Mouse (Mus musculus): ENCODE results near the gene Zc3hc1. TPM values are rescaled to one million over a fixed set of nuclear protein-coding genes. Genes with fewer than 3 reads are reported as not detected.

Zc3hc1 gene
- polyA plus RNA-seq, 1 experiment: 29.0 TPM

- TF ChIP-seq POLR2A (IDR thresholded peaks at IDR 0.05; ENCODE audit: low read depth, low read length) (no peak), CTCF (IDR thresholded peaks at IDR 0.05; ENCODE audit: borderline replicate concordance, insufficient read depth, low read length) (no peak)
- no peaks in the 10 kb centered on the region for H3K4me1 ChIP-seq (ENCODE audit: control insufficient read depth, insufficient read depth, low read length)
- H3K27ac ChIP-seq (ENCODE audit: insufficient read depth, low read length): no peak overlapping the region
- H3K4me3 ChIP-seq (ENCODE audit: insufficient read depth, low read length): no peak overlapping the region
Measured at GRCm38 (mm10) chr6:30332262-30332661, 58.6 kb downstream of the Zc3hc1 start.

GRCm38 (mm10) chr6:30330706-30331105 lies 60.1 kb downstream of the Zc3hc1 start:
- no peak overlapping the region for H3K4me3 ChIP-seq (ENCODE audit: insufficient read depth, low read length)
- H3K27ac ChIP-seq (ENCODE audit: insufficient read depth, low read length): no peak overlapping the region
- no peak for TF ChIP-seq CTCF (IDR thresholded peaks at IDR 0.05; ENCODE audit: borderline replicate concordance, insufficient read depth, low read length)
- no peaks in the 10 kb centered on the region for H3K4me1 ChIP-seq (ENCODE audit: control insufficient read depth, insufficient read depth, low read length)

GRCm38 (mm10) chr6:30325932-30326501 lies 64.8 kb downstream of the Zc3hc1 start:
- Histone ChIP-seq H3K4me3 (ENCODE audit: insufficient read depth, low read length) (no peak overlapping the region), H3K4me1 (ENCODE audit: control insufficient read depth, insufficient read depth, low read length) (no peaks in the 10 kb centered on the region), H3K27ac (ENCODE audit: insufficient read depth, low read length) (no peak overlapping the region)
- TF ChIP-seq CTCF (IDR thresholded peaks at IDR 0.05; ENCODE audit: borderline replicate concordance, insufficient read depth, low read length): no peak
- TF ChIP-seq POLR2A (IDR thresholded peaks at IDR 0.05; ENCODE audit: low read depth, low read length): no peak

GRCm38 (mm10) chr6:30321002-30321401 lies 69.8 kb downstream of the Zc3hc1 start:
- Histone ChIP-seq H3K4me1 (ENCODE audit: control insufficient read depth, insufficient read depth, low read length) (no peaks in the 10 kb centered on the region), H3K4me3 (ENCODE audit: insufficient read depth, low read length) (no peak overlapping the region), H3K27ac (ENCODE audit: insufficient read depth, low read length) (no peak overlapping the region)
- TF ChIP-seq POLR2A (IDR thresholded peaks at IDR 0.05; ENCODE audit: low read depth, low read length): no peak
- TF ChIP-seq CTCF (IDR thresholded peaks at IDR 0.05; ENCODE audit: borderline replicate concordance, insufficient read depth, low read length): no peak

- Histone ChIP-seq H3K4me3 (ENCODE audit: insufficient read depth, low read length) (no peak overlapping the region), H3K4me1 (ENCODE audit: control insufficient read depth, insufficient read depth, low read length) (no peaks in the 10 kb centered on the region), H3K27ac (ENCODE audit: insufficient read depth, low read length) (no peak overlapping the region)
- TF ChIP-seq POLR2A (IDR thresholded peaks at IDR 0.05; ENCODE audit: low read depth, low read length) (no peak), CTCF (IDR thresholded peaks at IDR 0.05; ENCODE audit: borderline replicate concordance, insufficient read depth, low read length) (no peak)
Measured at GRCm38 (mm10) chr6:30319216-30319615, 71.6 kb downstream of the Zc3hc1 start.

Other genes starting within 250 kb of the Zc3hc1 start
- 84.0 and 92.8 TPM in 2 replicates for gene Ube2h, start 86.5 kb downstream of the Zc3hc1 start, polyA plus RNA-seq (2011; ENCODE audit: insufficient read length, low read depth, missing spikeins)
- 39.0 and 54.6 TPM in 2 replicates for gene Klhdc10, start 10.8 kb upstream of the Zc3hc1 start, polyA plus RNA-seq (2011; ENCODE audit: insufficient read length, low read depth, missing spikeins)
- gene Tmem209, start 118.8 kb upstream of the Zc3hc1 start, polyA plus RNA-seq (2011; ENCODE audit: insufficient read length, low read depth, missing spikeins): 68.8 and 84.7 TPM in 2 replicates
- not detected in 2 replicates for gene Ssmem1, start 118.8 kb upstream of the Zc3hc1 start, polyA plus RNA-seq (2011; ENCODE audit: insufficient read length, low read depth, missing spikeins)
- 1.2 TPM in 1 of 2 replicates, not detected in the other for gene Cpa2, start 150.6 kb upstream of the Zc3hc1 start, polyA plus RNA-seq (2011; ENCODE audit: insufficient read length, low read depth, missing spikeins)
- 1.5 and 2.1 TPM in 2 replicates for gene Cpa4, start 177.3 kb upstream of the Zc3hc1 start, polyA plus RNA-seq (2011; ENCODE audit: insufficient read length, low read depth, missing spikeins)
- not detected in 2 replicates for gene Cpa5, start 220.0 kb upstream of the Zc3hc1 start, polyA plus RNA-seq (2011; ENCODE audit: insufficient read length, low read depth, missing spikeins)
- gene Cpa1, start 248.2 kb upstream of the Zc3hc1 start, polyA plus RNA-seq (2011; ENCODE audit: insufficient read length, low read depth, missing spikeins): not detected in 2 replicates

Measured in embryonic fibroblast, embryonic 13.5 days (primary cell).